Mouse (Mus musculus): ENCODE results near the gene Slc50a1.

DNA sequence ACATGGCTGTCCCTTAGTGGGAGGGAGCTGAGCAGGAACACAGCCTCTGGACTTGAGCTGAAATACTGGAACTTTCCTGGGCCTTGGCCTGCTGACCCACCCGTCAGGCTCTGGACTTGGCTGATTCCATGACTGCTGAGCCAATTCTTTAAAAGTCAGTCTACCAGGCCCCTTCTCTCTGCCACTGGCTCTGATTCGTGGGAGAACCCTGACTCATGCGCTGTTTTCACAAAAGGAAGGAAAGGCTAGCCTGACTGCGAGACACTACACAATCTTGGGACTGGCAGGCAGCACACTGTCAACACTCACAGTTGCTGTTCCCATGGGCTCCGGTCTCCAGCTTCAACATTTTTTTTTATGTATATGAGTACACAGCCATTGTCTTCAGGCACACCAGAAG is 14.2 kb downstream of the Slc50a1 start:
- TF ChIP-seq CTCF (IDR thresholded peaks at IDR 0.05; ENCODE audit: borderline replicate concordance, insufficient read depth, low read length): no peak
- TF ChIP-seq POLR2A (IDR thresholded peaks at IDR 0.05; ENCODE audit: low read depth, low read length): no peak
